Comparison of ENCODE assay signal across 13 mouse cellular contexts in the genomic region with DNA sequence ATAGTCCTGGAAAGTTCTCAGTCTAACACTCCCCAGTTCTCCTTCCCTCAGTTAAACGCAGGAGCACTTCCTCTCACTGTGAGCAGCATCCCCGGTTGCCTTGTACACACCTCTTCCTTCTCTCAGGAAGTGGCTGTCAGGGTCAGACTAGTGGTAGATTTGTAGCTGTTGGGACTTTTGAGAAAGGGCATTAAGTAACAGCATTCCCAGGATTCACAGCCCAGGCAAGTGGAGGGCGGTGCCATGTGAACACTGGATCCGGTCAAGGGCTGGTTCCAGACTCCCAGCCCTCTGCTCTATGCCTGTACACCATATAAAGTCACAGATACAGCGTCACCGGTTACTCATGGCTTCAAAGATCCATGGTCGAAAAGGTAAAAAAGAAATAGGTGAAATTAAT.
"Had no signal": no experiment of that assay in that cellular context is flagged by ENCODE, and none has a peak within 500 bp of the region (broad histone marks: within the 10 kb centered on the region; RNA-seq: fewer than 3 reads in every experiment).

No protein-coding gene starts in this region.

- H3K4me3 ChIP-seq: intestine, embryonic 15.5 days; left cerebral cortex, adult 2 months; limb, embryonic 10.5 days; liver, embryonic 15.5 days; midbrain, embryonic 15.5 days; neural tube, embryonic 12.5 days had no signal

- H3K9me3 ChIP-seq: intestine, embryonic 15.5 days; limb, embryonic 10.5 days; liver, embryonic 15.5 days; midbrain, embryonic 15.5 days; neural tube, embryonic 12.5 days had no signal

- H3K36me3 ChIP-seq: intestine, embryonic 15.5 days; limb, embryonic 10.5 days; liver, embryonic 15.5 days; midbrain, embryonic 15.5 days; neural tube, embryonic 12.5 days had no signal

- H3K4me2 ChIP-seq: intestine, embryonic 15.5 days; liver, embryonic 11.5 days; liver, embryonic 15.5 days; midbrain, embryonic 15.5 days; neural tube, embryonic 12.5 days had no signal

- H3K9ac ChIP-seq: intestine, embryonic 15.5 days; liver, embryonic 15.5 days; midbrain, embryonic 15.5 days; neural tube, embryonic 12.5 days had no signal

- ATAC-seq: intestine, embryonic 15.5 days; lung, postnatal 0 days; midbrain, embryonic 15.5 days had no signal

- H3K27me3 ChIP-seq: intestine, embryonic 15.5 days; liver, embryonic 15.5 days; midbrain, embryonic 15.5 days; neural tube, embryonic 12.5 days had no signal

- H3K27ac ChIP-seq: intestine, embryonic 15.5 days; left cerebral cortex, adult 2 months; limb, embryonic 10.5 days; liver, embryonic 15.5 days; midbrain, embryonic 15.5 days; neural tube, embryonic 12.5 days had no signal

- DNase-seq: lung, adult 2 months; lung, postnatal 36 days; right cerebral cortex, adult 18-20 months; right cerebral cortex, postnatal 25 days; thymus, postnatal 4 days had no signal

- H3K4me1 ChIP-seq: intestine, embryonic 15.5 days; liver, embryonic 15.5 days; midbrain, embryonic 15.5 days had no signal
